Mouse (Mus musculus) CD4-positive, CD25-positive, alpha-beta regulatory T cell (primary cell): ENCODE measurements around the gene Gen1. TPM values are rescaled to one million over a fixed set of nuclear protein-coding genes. Genes with fewer than 3 reads are reported as not detected.

Source experiments
- polyA plus RNA-seq: library from polyadenylated mRNA; unstranded; fragments of 100-300 nt; shearing (Covaris generic); gene quantifications from one replicate; pipeline ENCODE4 v1.2.1, GENCODE M21; 2017

Gene Gen1
- polyA plus RNA-seq, result 2.3 TPM

GRCm38 (mm10) chr12:11265382-11266281 is at the start of gene Gen1, which contains the start of gene Smc6:
Gene Gen1, minus strand, starts transcription at chr12:11265801.
Gene Smc6, plus strand, starts transcription at chr12:11265886.

GRCm38 (mm10) chr12:11208872-11209271 is 56.7 kb downstream of the Gen1 start, which contains the start of gene Msgn1:
Gene Msgn1, minus strand, starts transcription at chr12:11208972.

Other genes starting within 250 kb of the Gen1 start
- gene Kcns3, start 114.7 kb downstream of the Gen1 start, polyA plus RNA-seq, result not detected
- gene Msgn1, start 56.8 kb downstream of the Gen1 start, polyA plus RNA-seq, result 1.3 TPM
- 255 TPM for gene Smc6, start 85 bp upstream of the Gen1 start, polyA plus RNA-seq
- not detected for gene Vsnl1, start 170.8 kb upstream of the Gen1 start, polyA plus RNA-seq
- not detected for gene Rad51ap2, start 190.3 kb upstream of the Gen1 start, polyA plus RNA-seq